Mouse (Mus musculus) liver, embryonic 12.5 days (tissue): ENCODE data around the gene Gm3278. TPM values are rescaled to one million over a fixed set of nuclear protein-coding genes. Genes with fewer than 3 reads are reported as not detected.
"Not testable (repeated sequence)": the region's sequence is repeated elsewhere in the genome, so short reads cannot be mapped to it uniquely, and the experiment has no call there.

Experiments
- ATAC-seq: fragments of 200-750 bp; cut with Nextera tagmentation; 2 replicates; pipeline ENCODE4 v1.8.0; 2017; ENCODE audit warnings: moderate number of reproducible peaks, mild to moderate bottlenecking, moderate library complexity
- H3K27ac ChIP-seq: fragments of 300-500 bp; sonication (generic); 2 replicates; pipeline ENCODE4 v1.5.1; 2016; ENCODE audit warnings: mild to moderate bottlenecking
- H3K27me3 ChIP-seq: fragments of 300-500 bp; sonication (generic); replicated peaks from 2 replicates; pipeline ENCODE4 v1.6.1; 2016; ENCODE audit warnings: mild to moderate bottlenecking, moderate library complexity
- H3K36me3 ChIP-seq: fragments of 300-500 bp; sonication (generic); 2 replicates; pipeline ENCODE4 v1.6.1; 2016; ENCODE audit warnings: mild to moderate bottlenecking, moderate library complexity
- H3K4me1 ChIP-seq: fragments of 300-500 bp; sonication (generic); 2 replicates; pipeline ENCODE4 v1.6.1; 2016
- H3K4me2 ChIP-seq: fragments of 300-500 bp; sonication (generic); 2 replicates; pipeline ENCODE4 v1.6.1; 2016; ENCODE audit warnings: mild to moderate bottlenecking, moderate library complexity
- H3K4me3 ChIP-seq: fragments of 300-500 bp; sonication (generic); 2 replicates; pipeline ENCODE4 v1.5.1; 2016; ENCODE audit warnings: mild to moderate bottlenecking, moderate library complexity
- H3K9ac ChIP-seq: fragments of 300-500 bp; sonication (generic); 2 replicates; pipeline ENCODE4 v1.6.1; 2016; ENCODE audit warnings: mild to moderate bottlenecking, moderate library complexity
- H3K9me3 ChIP-seq: fragments of 300-500 bp; sonication (generic); replicated peaks from 2 replicates; pipeline ENCODE4 v1.6.1; 2016; ENCODE audit warnings: mild to moderate bottlenecking, moderate library complexity
- WGBS: fragments of 180-500 bp; shearing (Covaris S2); methylation state at CpG from one replicate; pipeline ENCODE4 v1.1.7; 2016; ENCODE audit not compliant: insufficient replicate concordance; 5-methylcytosine and 5-hydroxymethylcytosine counted together
- polyA plus RNA-seq: library from polyadenylated mRNA; unstranded; fragments of >200 nt; fragmentation: Nextera tagmentation; extraction: Ambion mirVana; gene quantifications from 2 replicates; pipeline ENCODE4 v1.2.1, GENCODE M21; 2016

Gm3278 gene
- not detected in 2 replicates for polyA plus RNA-seq

DNA sequence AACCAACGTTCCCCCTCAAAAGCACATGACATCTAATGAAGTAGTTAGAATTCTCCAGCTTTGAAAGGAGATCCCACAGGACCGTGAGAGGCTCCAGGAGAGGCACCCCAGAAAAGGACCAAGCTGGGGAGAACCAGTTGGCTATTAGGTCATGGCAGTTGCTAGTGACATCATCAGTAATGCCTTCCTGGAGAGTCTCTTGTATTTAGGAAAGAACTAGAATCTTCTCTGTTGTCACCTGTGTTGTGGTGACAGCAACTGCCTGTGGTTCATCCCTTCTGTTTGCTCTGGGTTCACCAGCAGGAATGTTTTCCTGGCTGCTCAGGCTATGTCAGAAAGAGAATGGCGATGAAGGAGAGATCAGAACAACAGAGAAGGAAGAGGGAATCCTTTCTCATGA lies at the start of gene Gm3278:
Gene Gm3278 (plus strand): TSS at position 301 of the 400 bp plus-strand sequence.
- not testable (repeated sequence) for ATAC-seq

DNA sequence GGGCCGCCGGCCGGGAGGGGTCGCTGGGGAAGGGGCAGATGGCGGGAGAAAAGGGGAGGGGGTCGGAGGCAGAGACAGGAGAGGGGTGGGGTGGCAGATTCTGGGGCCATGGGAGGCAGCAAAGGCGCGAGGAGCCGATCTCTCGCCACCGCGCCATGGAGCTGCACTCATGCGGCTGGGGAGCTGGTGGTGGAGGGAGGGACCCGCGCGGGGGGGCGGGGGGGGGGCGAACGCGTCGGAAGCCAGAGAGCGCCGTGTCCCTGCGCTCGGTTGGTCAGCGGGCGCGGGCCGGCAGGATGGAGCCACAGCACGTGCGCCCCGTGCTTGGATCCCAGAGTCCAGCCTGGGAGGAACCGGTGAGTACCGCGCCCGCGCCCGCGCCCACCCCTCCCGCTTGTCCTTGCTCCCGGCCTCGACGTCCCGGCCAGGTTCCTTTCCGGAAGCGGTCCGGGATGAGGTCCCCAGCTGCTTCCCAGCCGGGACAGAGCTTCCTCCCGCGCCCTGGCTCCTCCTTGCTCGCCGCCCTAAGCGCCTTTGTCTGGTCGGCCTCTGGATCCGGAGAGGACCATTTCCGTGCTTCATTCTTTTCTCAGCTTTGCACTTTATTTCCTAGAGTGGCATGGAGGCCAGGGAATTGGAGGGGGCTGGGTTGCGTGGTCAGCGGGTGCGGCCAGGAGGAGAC lies 36.8 kb upstream of the Gm3278 start, which contains the start of gene Gm3264:
Gene Gm3264 (plus strand): TSS at position 278 of the 682 bp plus-strand sequence.
- not testable (repeated sequence) for ATAC-seq, H3K9ac ChIP-seq, H3K27ac ChIP-seq, H3K27me3 ChIP-seq, H3K9me3 ChIP-seq, H3K4me1 ChIP-seq, H3K36me3 ChIP-seq, H3K4me3 ChIP-seq
- peak within 1 kb of the TSS; percentile 33; the same call in 1 of the 2 replicates for H3K4me2 ChIP-seq
- 6% methylated on average over 26 of the region's 59 CpGs for WGBS

More for the DNA sequence above, at the start of gene Gm3278:
- not testable (repeated sequence) for H3K27me3 ChIP-seq, H3K4me3 ChIP-seq, H3K4me2 ChIP-seq, H3K4me1 ChIP-seq, H3K27ac ChIP-seq, H3K36me3 ChIP-seq, H3K9ac ChIP-seq, H3K9me3 ChIP-seq
- 60% methylated on average over 1 of the region's 3 CpGs for WGBS

Other genes with a start within 250 kb of the Gm3278 start
- gene Gm3239, start 228.2 kb upstream of the Gm3278 start, polyA plus RNA-seq = not detected in 2 replicates
- gene Gm7876, start 183.2 kb upstream of the Gm3278 start, polyA plus RNA-seq = not detected in 2 replicates
- gene Gm3252, start 165.6 kb upstream of the Gm3278 start, polyA plus RNA-seq = not detected in 2 replicates
- gene Gm9602, start 116.1 kb upstream of the Gm3278 start, polyA plus RNA-seq = not detected in 2 replicates
- not detected in 2 replicates for gene Gm3269, start 54.3 kb upstream of the Gm3278 start, polyA plus RNA-seq
- gene Gm3264, start 36.8 kb upstream of the Gm3278 start, polyA plus RNA-seq = 0.43 TPM in 1 of 2 replicates, not detected in the other
- not detected in 2 replicates for gene Gm8297, start 91.5 kb downstream of the Gm3278 start, polyA plus RNA-seq
- not detected in 2 replicates for gene Gm3298, start 123.5 kb downstream of the Gm3278 start, polyA plus RNA-seq
- not detected in 2 replicates for gene 4930555G01Rik, start 158.2 kb downstream of the Gm3278 start, polyA plus RNA-seq
- 0.14 TPM in 1 of 2 replicates, not detected in the other for gene Gm8281, start 178.6 kb downstream of the Gm3278 start, polyA plus RNA-seq
- gene Gm8279, start 239.1 kb downstream of the Gm3278 start, polyA plus RNA-seq = not detected in 2 replicates